Mouse (Mus musculus) right cerebral cortex, adult 18-20 months (tissue): ENCODE results near the gene Nsdhl.

ENCODE experiments used
- DNase-seq: peaks from one replicate; pipeline ENCODE4 v3.0.0; 2022; ENCODE audit warnings: mixed read lengths

Nsdhl gene

DNA sequence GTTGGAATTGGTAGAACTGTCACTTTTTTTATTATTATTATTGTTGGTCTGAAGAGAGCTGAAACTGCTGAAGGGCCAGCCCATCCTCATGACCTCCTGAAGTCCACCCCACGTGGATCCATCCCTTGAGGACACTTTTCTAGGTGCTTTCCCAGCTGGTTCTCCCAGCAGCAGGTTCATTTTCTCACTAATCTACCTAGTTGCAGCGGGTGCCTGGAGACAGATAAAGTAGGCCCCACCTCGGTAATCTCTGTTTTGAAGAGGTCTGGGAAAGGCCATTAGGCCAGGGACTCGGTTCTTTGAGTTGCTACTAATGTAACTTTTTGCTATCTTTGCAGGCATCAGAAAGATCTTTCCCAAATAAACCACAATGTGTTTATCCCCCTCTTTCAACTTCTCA is 87.3 kb downstream of the Nsdhl start:
- DNase-seq: no peak

DNA sequence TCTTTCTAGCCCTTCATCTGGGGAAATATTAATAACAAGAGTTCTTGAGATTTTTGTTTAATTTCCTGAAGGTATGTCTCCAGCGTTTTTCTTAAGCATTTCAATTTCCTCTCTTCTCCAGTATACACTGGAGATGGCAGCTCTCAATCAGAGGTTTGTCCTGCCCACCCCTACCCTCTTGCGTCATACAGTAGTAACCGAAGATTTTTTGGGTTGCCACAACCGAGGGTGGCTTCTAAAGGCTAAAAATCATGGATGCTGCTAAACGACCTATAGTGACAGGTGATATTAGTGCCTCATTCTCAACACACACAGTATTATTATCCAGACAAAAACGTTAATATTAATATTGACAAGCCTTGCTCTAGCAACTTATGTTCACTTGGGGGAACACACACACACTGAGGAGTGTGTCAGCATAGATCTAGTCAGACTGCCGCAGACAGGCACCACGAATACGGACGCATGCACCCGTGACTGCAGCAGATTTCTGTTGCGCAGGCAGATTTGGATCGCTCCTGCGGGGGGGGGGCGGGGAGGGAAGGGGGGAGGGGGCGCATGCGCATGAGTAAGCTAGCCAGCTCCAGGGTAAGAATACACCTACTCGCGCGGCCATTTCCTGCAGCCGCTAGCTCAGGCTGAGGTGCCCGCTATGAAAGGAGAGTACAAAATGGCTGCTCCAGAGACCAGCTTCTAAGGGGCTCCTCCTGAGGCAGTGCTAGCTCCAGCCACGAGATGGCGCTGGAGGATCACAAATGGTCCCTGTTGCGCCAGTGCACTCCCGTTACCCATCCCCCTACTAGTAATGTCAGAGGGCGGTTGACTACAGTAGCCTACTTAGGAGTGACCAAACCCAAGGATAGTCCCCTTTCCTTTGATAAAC is 89.5 kb downstream of the Nsdhl start:
- DNase-seq: peak; percentile 91
